Mouse (Mus musculus): ENCODE results near the gene Mga. TPM values are rescaled to one million over a fixed set of nuclear protein-coding genes. Genes with fewer than 3 reads are reported as not detected.

Mga gene
- polyA plus RNA-seq, 1 experiment from 2014 or later: 6.1 TPM

GRCm38 (mm10) chr2:119994839-119995238 is 97.8 kb downstream of the Mga start:
- Histone ChIP-seq H3K27ac (ENCODE audit: low read length) (no peak overlapping the region), H3K4me3 (ENCODE audit: low read depth, low read length) (no peak overlapping the region)
- WGBS (ENCODE audit: insufficient replicate concordance): 52% methylated on average over 6 of the region's 6 CpGs

GRCm38 (mm10) chr2:119995391-119996281 is 98.6 kb downstream of the Mga start:
- 40% methylated on average over 9 of the region's 9 CpGs for WGBS (ENCODE audit: insufficient replicate concordance)
- Histone ChIP-seq H3K36me3 (ENCODE audit: control insufficient read depth, insufficient read depth) (no peaks in the 10 kb centered on the region), H3K27me3 (ENCODE audit: control insufficient read depth, insufficient read depth, low read depth, low read length) (no peaks in the 10 kb centered on the region), H3K4me3 (ENCODE audit: low read depth, low read length) (no peak overlapping the region), H3K9me3 (replicated peaks; ENCODE audit: control insufficient read depth, low read length) (no peaks in the 10 kb centered on the region), H3K27ac (ENCODE audit: low read length) (peak overlapping the region; percentile 48), H3K9ac (ENCODE audit: low read depth, low read length) (no peak overlapping the region), H3K4me1 (ENCODE audit: control insufficient read depth, low read depth, low read length) (peaks cover 3% of the 10 kb centered on the region), H3K4me2 (ENCODE audit: low read depth, low read length) (no peak overlapping the region)
- no peak for ATAC-seq (ENCODE audit: low read depth)

More at GRCm38 (mm10) chr2:119994839-119995238, 97.8 kb downstream of the Mga start:
- H3K4me2 ChIP-seq (ENCODE audit: low read depth, low read length): no peak overlapping the region
- no peaks in the 10 kb centered on the region for H3K36me3 ChIP-seq (ENCODE audit: control insufficient read depth, insufficient read depth)
- ATAC-seq (ENCODE audit: low read depth): no peak
- H3K9me3 ChIP-seq (replicated peaks; ENCODE audit: control insufficient read depth, low read length): no peaks in the 10 kb centered on the region
- peaks cover 3% of the 10 kb centered on the region for H3K4me1 ChIP-seq (ENCODE audit: control insufficient read depth, low read depth, low read length)
- H3K9ac ChIP-seq (ENCODE audit: low read depth, low read length): no peak overlapping the region
- H3K27me3 ChIP-seq (ENCODE audit: control insufficient read depth, insufficient read depth, low read depth, low read length): no peaks in the 10 kb centered on the region

- H3K36me3 ChIP-seq (ENCODE audit: control insufficient read depth, insufficient read depth): no peaks in the 10 kb centered on the region
- no peak for ATAC-seq (ENCODE audit: low read depth)
- no peaks in the 10 kb centered on the region for H3K27me3 ChIP-seq (ENCODE audit: control insufficient read depth, insufficient read depth, low read depth, low read length)
- WGBS (ENCODE audit: insufficient replicate concordance): 73% methylated on average over 4 of the region's 4 CpGs
- H3K4me2 ChIP-seq (ENCODE audit: low read depth, low read length): no peak overlapping the region
- H3K4me3 ChIP-seq (ENCODE audit: low read depth, low read length): no peak overlapping the region
- H3K4me1 ChIP-seq (ENCODE audit: control insufficient read depth, low read depth, low read length): peaks cover 3% of the 10 kb centered on the region
- no peak overlapping the region for H3K9ac ChIP-seq (ENCODE audit: low read depth, low read length)
- no peak overlapping the region for H3K27ac ChIP-seq (ENCODE audit: low read length)
- no peaks in the 10 kb centered on the region for H3K9me3 ChIP-seq (replicated peaks; ENCODE audit: control insufficient read depth, low read length)
Measured at GRCm38 (mm10) chr2:119997354-119997753, 100.3 kb downstream of the Mga start.

GRCm38 (mm10) chr2:119999731-120000130 is 102.7 kb downstream of the Mga start:
- 67% methylated on average over 2 of the region's 2 CpGs for WGBS (ENCODE audit: insufficient replicate concordance)
- Histone ChIP-seq H3K4me2 (ENCODE audit: low read depth, low read length) (no peak overlapping the region), H3K27me3 (ENCODE audit: control insufficient read depth, insufficient read depth, low read depth, low read length) (no peaks in the 10 kb centered on the region)

GRCm38 (mm10) chr2:120000882-120001584 is 104.0 kb downstream of the Mga start:
- WGBS (ENCODE audit: insufficient replicate concordance): 39% methylated on average over 3 of the region's 3 CpGs
- no peak overlapping the region for H3K27ac ChIP-seq (ENCODE audit: low read length)
- no peak overlapping the region for H3K9ac ChIP-seq (ENCODE audit: low read depth, low read length)
- no peak overlapping the region for H3K4me3 ChIP-seq (ENCODE audit: low read depth, low read length)
- no peaks in the 10 kb centered on the region for H3K36me3 ChIP-seq (ENCODE audit: control insufficient read depth, insufficient read depth)
- no peaks in the 10 kb centered on the region for H3K9me3 ChIP-seq (replicated peaks; ENCODE audit: control insufficient read depth, low read length)
- no peak overlapping the region for H3K4me2 ChIP-seq (ENCODE audit: low read depth, low read length)
- no peak for ATAC-seq (ENCODE audit: low read depth)
- H3K27me3 ChIP-seq (ENCODE audit: control insufficient read depth, insufficient read depth, low read depth, low read length): no peaks in the 10 kb centered on the region
- no peaks in the 10 kb centered on the region for H3K4me1 ChIP-seq (ENCODE audit: control insufficient read depth, low read depth, low read length)

More at GRCm38 (mm10) chr2:119999731-120000130, 102.7 kb downstream of the Mga start:
- Histone ChIP-seq H3K27ac (ENCODE audit: low read length) (no peak overlapping the region), H3K9ac (ENCODE audit: low read depth, low read length) (no peak overlapping the region), H3K36me3 (ENCODE audit: control insufficient read depth, insufficient read depth) (no peaks in the 10 kb centered on the region), H3K4me3 (ENCODE audit: low read depth, low read length) (no peak overlapping the region), H3K9me3 (replicated peaks; ENCODE audit: control insufficient read depth, low read length) (no peaks in the 10 kb centered on the region), H3K4me1 (ENCODE audit: control insufficient read depth, low read depth, low read length) (peaks cover 3% of the 10 kb centered on the region)
- no peak for ATAC-seq (ENCODE audit: low read depth)

- no peak overlapping the region for H3K4me3 ChIP-seq (ENCODE audit: low read depth, low read length)
- H3K9me3 ChIP-seq (replicated peaks; ENCODE audit: control insufficient read depth, low read length): no peaks in the 10 kb centered on the region
- no peak overlapping the region for H3K4me2 ChIP-seq (ENCODE audit: low read depth, low read length)
- H3K27me3 ChIP-seq (ENCODE audit: control insufficient read depth, insufficient read depth, low read depth, low read length): no peaks in the 10 kb centered on the region
- H3K36me3 ChIP-seq (ENCODE audit: control insufficient read depth, insufficient read depth): no peaks in the 10 kb centered on the region
- H3K9ac ChIP-seq (ENCODE audit: low read depth, low read length): no peak overlapping the region
- H3K4me1 ChIP-seq (ENCODE audit: control insufficient read depth, low read depth, low read length): no peaks in the 10 kb centered on the region
- H3K27ac ChIP-seq (ENCODE audit: low read length): no peak overlapping the region
- 51% methylated on average over 4 of the region's 4 CpGs for WGBS (ENCODE audit: insufficient replicate concordance)
- ATAC-seq (ENCODE audit: low read depth): no peak
Measured at GRCm38 (mm10) chr2:120001956-120002355, 104.9 kb downstream of the Mga start.

GRCm38 (mm10) chr2:120003970-120004369 is 106.9 kb downstream of the Mga start:
- WGBS (ENCODE audit: insufficient replicate concordance): 61% methylated on average over 2 of the region's 2 CpGs
- Histone ChIP-seq H3K4me2 (ENCODE audit: low read depth, low read length) (no peak overlapping the region), H3K4me3 (ENCODE audit: low read depth, low read length) (no peak overlapping the region), H3K27me3 (ENCODE audit: control insufficient read depth, insufficient read depth, low read depth, low read length) (no peaks in the 10 kb centered on the region), H3K27ac (ENCODE audit: low read length) (no peak overlapping the region), H3K9ac (ENCODE audit: low read depth, low read length) (no peak overlapping the region), H3K9me3 (replicated peaks; ENCODE audit: control insufficient read depth, low read length) (no peaks in the 10 kb centered on the region), H3K36me3 (ENCODE audit: control insufficient read depth, insufficient read depth) (no peaks in the 10 kb centered on the region), H3K4me1 (ENCODE audit: control insufficient read depth, low read depth, low read length) (no peaks in the 10 kb centered on the region)
- no peak for ATAC-seq (ENCODE audit: low read depth)

GRCm38 (mm10) chr2:120006696-120007095 is 109.7 kb downstream of the Mga start:
- Histone ChIP-seq H3K36me3 (ENCODE audit: control insufficient read depth, insufficient read depth) (no peaks in the 10 kb centered on the region), H3K9me3 (replicated peaks; ENCODE audit: control insufficient read depth, low read length) (no peaks in the 10 kb centered on the region), H3K4me3 (ENCODE audit: low read depth, low read length) (no peak overlapping the region), H3K9ac (ENCODE audit: low read depth, low read length) (no peak overlapping the region), H3K27me3 (ENCODE audit: control insufficient read depth, insufficient read depth, low read depth, low read length) (no peaks in the 10 kb centered on the region), H3K27ac (ENCODE audit: low read length) (no peak overlapping the region), H3K4me2 (ENCODE audit: low read depth, low read length) (no peak overlapping the region), H3K4me1 (ENCODE audit: control insufficient read depth, low read depth, low read length) (no peaks in the 10 kb centered on the region)
- WGBS (ENCODE audit: insufficient replicate concordance): 82% methylated on average over 7 of the region's 7 CpGs
- ATAC-seq (ENCODE audit: low read depth): no peak

- ATAC-seq (ENCODE audit: low read depth): no peak
- WGBS (ENCODE audit: insufficient replicate concordance): 73% methylated on average over 4 of the region's 4 CpGs
- H3K4me3 ChIP-seq (ENCODE audit: low read depth, low read length): no peak overlapping the region
Measured at GRCm38 (mm10) chr2:120007680-120008210, 110.7 kb downstream of the Mga start.

More at GRCm38 (mm10) chr2:120007680-120008210, 110.7 kb downstream of the Mga start:
- H3K9me3 ChIP-seq (replicated peaks; ENCODE audit: control insufficient read depth, low read length): no peaks in the 10 kb centered on the region
- no peaks in the 10 kb centered on the region for H3K36me3 ChIP-seq (ENCODE audit: control insufficient read depth, insufficient read depth)
- no peaks in the 10 kb centered on the region for H3K27me3 ChIP-seq (ENCODE audit: control insufficient read depth, insufficient read depth, low read depth, low read length)
- H3K9ac ChIP-seq (ENCODE audit: low read depth, low read length): no peak overlapping the region
- no peak overlapping the region for H3K27ac ChIP-seq (ENCODE audit: low read length)
- H3K4me2 ChIP-seq (ENCODE audit: low read depth, low read length): no peak overlapping the region
- no peaks in the 10 kb centered on the region for H3K4me1 ChIP-seq (ENCODE audit: control insufficient read depth, low read depth, low read length)
